Mouse (Mus musculus) C2C12 (cell line): ENCODE measurements at regions not wholly inside any gene's neighbourhood (a gene's known extent, or its start where the extent isn't known, plus 50 kb on each side); places are given as distances from the start of the nearest gene placed in this dataset.

ENCODE experiments used
- H3K27me3 ChIP-seq: one replicate; pipeline ENCODE4 v1.6.1; 2011; ENCODE audit not compliant: control insufficient read depth, insufficient read depth, insufficient read length
- H3K36me3 ChIP-seq: one replicate; pipeline ENCODE4 v1.6.1; 2011; ENCODE audit not compliant: control insufficient read depth, insufficient read depth
- H3K4me3 ChIP-seq: one replicate; pipeline ENCODE4 v1.5.1; 2011; ENCODE audit warnings: mild to moderate bottlenecking, control low read depth; ENCODE audit not compliant: poor library complexity, insufficient read depth, severe bottlenecking
- H3K79me2 ChIP-seq: one replicate; pipeline ENCODE4 v1.6.1; 2011; ENCODE audit not compliant: control insufficient read depth, insufficient read depth
- H3K79me3 ChIP-seq: one replicate; pipeline ENCODE4 v1.6.1; 2011; ENCODE audit warnings: low read depth, control low read depth
- H3ac ChIP-seq: one replicate; pipeline ENCODE3; 2011; ENCODE audit warnings: low read depth; ENCODE audit not compliant: control insufficient read depth, insufficient read length
- CEBPB ChIP-seq: IDR thresholded peaks from one replicate; pipeline ENCODE4 v1.6.1; 2011; ENCODE audit warnings: low read depth, mild to moderate bottlenecking, control low read depth, moderate library complexity
- CTCF ChIP-seq: IDR thresholded peaks from one replicate; pipeline ENCODE4 v1.5.1; 2011; ENCODE audit not compliant: control insufficient read depth, insufficient read depth, insufficient read length
- FOSL1 ChIP-seq: IDR thresholded peaks from one replicate; pipeline ENCODE4 v1.8.0; 2011; ENCODE audit warnings: mild to moderate bottlenecking, low read length; ENCODE audit not compliant: poor library complexity, insufficient read depth, severe bottlenecking
- MAX ChIP-seq: IDR thresholded peaks from one replicate; pipeline ENCODE4 v1.6.1; 2011; ENCODE audit warnings: mild to moderate bottlenecking, control low read depth
- MYOD1 ChIP-seq: IDR thresholded peaks from one replicate; pipeline ENCODE4 v1.6.1; 2011; ENCODE audit warnings: low read depth; ENCODE audit not compliant: control insufficient read depth, insufficient read length
- MYOG ChIP-seq: IDR thresholded peaks from one replicate; pipeline ENCODE4 v1.6.1; 2011; ENCODE audit not compliant: control insufficient read depth, insufficient read length; ENCODE audit errors: extremely low read depth
- USF1 ChIP-seq: IDR thresholded peaks from one replicate; pipeline ENCODE4 v1.6.1; 2011; ENCODE audit warnings: low read depth, mild to moderate bottlenecking, control low read depth, moderate library complexity

GRCm38 (mm10) chr2:161470844-161471243 is 362.0 kb upstream of the Chd6 start:
- H3K79me3 ChIP-seq: no peaks in the 10 kb centered on the region
- no peak overlapping the region for H3K4me3 ChIP-seq
- TF ChIP-seq CEBPB (no peak), CTCF (no peak), USF1 (no peak), MAX (no peak), MYOD1 (no peak), MYOG (no peak)
- no peaks in the 10 kb centered on the region for H3K79me2 ChIP-seq
- no peak overlapping the region for H3ac ChIP-seq
- no peaks in the 10 kb centered on the region for H3K27me3 ChIP-seq
- no peaks in the 10 kb centered on the region for H3K36me3 ChIP-seq

GRCm38 (mm10) chr2:161470025-161470424 is 361.1 kb upstream of the Chd6 start:
- Histone ChIP-seq H3K27me3 (no peaks in the 10 kb centered on the region), H3K79me3 (no peaks in the 10 kb centered on the region), H3K79me2 (no peaks in the 10 kb centered on the region), H3K36me3 (no peaks in the 10 kb centered on the region), H3ac (no peak overlapping the region), H3K4me3 (no peak overlapping the region)
- no peak for TF ChIP-seq MYOG

- no peak for TF ChIP-seq USF1
- no peak for TF ChIP-seq MYOG
- no peak for TF ChIP-seq CTCF
- TF ChIP-seq FOSL1: no peak
- TF ChIP-seq MAX: no peak
- TF ChIP-seq MYOD1: no peak
- no peak for TF ChIP-seq CEBPB
- no peak overlapping the region for H3ac ChIP-seq
- no peaks in the 10 kb centered on the region for H3K79me3 ChIP-seq
- H3K27me3 ChIP-seq: no peaks in the 10 kb centered on the region
- H3K4me3 ChIP-seq: no peak overlapping the region
- no peaks in the 10 kb centered on the region for H3K36me3 ChIP-seq
- H3K79me2 ChIP-seq: no peaks in the 10 kb centered on the region
Measured at GRCm38 (mm10) chr2:161467035-161467434, 358.2 kb upstream of the Chd6 start.

DNA sequence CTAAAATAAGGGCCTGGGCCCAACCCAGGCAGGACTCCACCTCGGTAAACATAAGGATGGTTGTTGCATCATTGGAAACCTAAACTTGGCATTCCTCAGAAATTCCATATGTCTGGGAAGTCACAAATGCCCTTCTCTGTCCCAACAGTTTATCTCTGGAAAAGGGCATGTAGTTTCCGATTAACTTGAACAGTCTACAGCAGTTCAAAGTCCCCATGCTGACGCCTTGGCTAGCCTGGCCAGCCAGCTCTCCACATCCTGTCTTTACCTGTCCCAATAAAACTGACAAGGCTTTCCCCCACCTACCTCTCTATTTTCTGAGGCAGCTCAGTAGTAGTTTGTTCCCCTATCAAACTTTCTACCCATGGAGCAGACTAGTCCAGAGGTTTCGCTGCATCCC is 351.7 kb upstream of the Chd6 start:
- no peaks in the 10 kb centered on the region for H3K36me3 ChIP-seq
- H3K79me2 ChIP-seq: no peaks in the 10 kb centered on the region

GRCm38 (mm10) chr2:161454466-161454865 is 345.6 kb upstream of the Chd6 start:
- H3K27me3 ChIP-seq: no peaks in the 10 kb centered on the region
- H3K79me3 ChIP-seq: no peaks in the 10 kb centered on the region
- no peaks in the 10 kb centered on the region for H3K36me3 ChIP-seq
- TF ChIP-seq USF1 (no peak), MYOD1 (no peak), FOSL1 (no peak), CTCF (no peak), MYOG (no peak), CEBPB (no peak), MAX (no peak)
- H3ac ChIP-seq: no peak overlapping the region
- no peaks in the 10 kb centered on the region for H3K79me2 ChIP-seq
- no peak overlapping the region for H3K4me3 ChIP-seq

More for the DNA sequence above, 351.7 kb upstream of the Chd6 start:
- TF ChIP-seq CEBPB (no peak), MYOG (no peak), CTCF (no peak), USF1 (no peak), MYOD1 (no peak)
- no peaks in the 10 kb centered on the region for H3K79me3 ChIP-seq
- H3K4me3 ChIP-seq: no peak overlapping the region
- no peaks in the 10 kb centered on the region for H3K27me3 ChIP-seq
- H3ac ChIP-seq: no peak overlapping the region

GRCm38 (mm10) chr2:161433816-161434215 is 324.9 kb upstream of the Chd6 start:
- H3K36me3 ChIP-seq: no peaks in the 10 kb centered on the region
- no peaks in the 10 kb centered on the region for H3K79me2 ChIP-seq
- no peaks in the 10 kb centered on the region for H3K79me3 ChIP-seq
- H3K4me3 ChIP-seq: no peak overlapping the region
- no peaks in the 10 kb centered on the region for H3K27me3 ChIP-seq
- TF ChIP-seq USF1 (no peak), MYOG (no peak), CTCF (no peak), FOSL1 (no peak), MAX (no peak), MYOD1 (no peak), CEBPB (no peak)
- no peak overlapping the region for H3ac ChIP-seq
